Mouse (Mus musculus) right cerebral cortex, adult 18-20 months (tissue): Measurements from ENCODE around the gene Phf11b.
"Not testable (repeated sequence)": the region's sequence is repeated elsewhere in the genome, so short reads cannot be mapped to it uniquely, and the experiment has no call there.

Source experiments
- DNase-seq: peaks from one replicate; pipeline ENCODE4 v3.0.0; 2022; ENCODE audit warnings: mixed read lengths

Phf11b gene

GRCm38 (mm10) chr14:59341189-59341588 is at the start of gene Phf11b:
Gene Phf11b, minus strand, starts transcription at chr14:59341351.
- DNase-seq, result not testable (repeated sequence)

- peak; percentile 34 for DNase-seq
Observed at GRCm38 (mm10) chr14:59390181-59390580, 49.0 kb upstream of the Phf11b start.

- no peak for DNase-seq
Observed at GRCm38 (mm10) chr14:59389532-59389931, 48.4 kb upstream of the Phf11b start.

GRCm38 (mm10) chr14:59370348-59371068 is 29.4 kb upstream of the Phf11b start:
- DNase-seq, result no peak

- DNase-seq, result no peak
Observed at GRCm38 (mm10) chr14:59366386-59367105, 25.4 kb upstream of the Phf11b start.

- no peak for DNase-seq
Observed at GRCm38 (mm10) chr14:59365244-59365644, 24.1 kb upstream of the Phf11b start, which contains the start of gene Phf11d. Gene Phf11d, minus strand, starts transcription at chr14:59365470.

GRCm38 (mm10) chr14:59339541-59339940 is 1.6 kb downstream of the Phf11b start:
- DNase-seq, result no peak

- DNase-seq, result not testable (repeated sequence)
Observed at GRCm38 (mm10) chr14:59336056-59336455, 5.1 kb downstream of the Phf11b start.

GRCm38 (mm10) chr14:59330499-59330898 is 10.7 kb downstream of the Phf11b start:
- peak; percentile 33 for DNase-seq

GRCm38 (mm10) chr14:59319970-59320369 is 21.2 kb downstream of the Phf11b start:
- DNase-seq, result not testable (repeated sequence)

GRCm38 (mm10) chr14:59319036-59319435 is 22.1 kb downstream of the Phf11b start:
- DNase-seq, result not testable (repeated sequence)

- DNase-seq, result not testable (repeated sequence)
Observed at GRCm38 (mm10) chr14:59297391-59297790, 43.8 kb downstream of the Phf11b start, which contains the start of gene Phf11a. Gene Phf11a, minus strand, starts transcription at chr14:59297522.

GRCm38 (mm10) chr14:59291769-59292168 is 49.4 kb downstream of the Phf11b start:
- not testable (repeated sequence) for DNase-seq

- DNase-seq, result not testable (repeated sequence)
Observed at GRCm38 (mm10) chr14:59274961-59275360, 66.2 kb downstream of the Phf11b start.
